Mouse (Mus musculus) hindbrain, embryonic 12.5 days (tissue): Measurements from ENCODE around the gene 1700034I23Rik. TPM values are rescaled to one million over a fixed set of nuclear protein-coding genes. Genes with fewer than 3 reads are reported as not detected.
"Not testable (repeated sequence)": the region's sequence is repeated elsewhere in the genome, so short reads cannot be mapped to it uniquely, and the experiment has no call there.

ENCODE experiments used
- ATAC-seq: fragments of 200-750 bp; cut with Nextera tagmentation; 2 replicates; pipeline ENCODE4 v1.8.0; 2017; ENCODE audit warnings: moderate TSS enrichment; ENCODE audit not compliant: low FRiP score
- H3K27ac ChIP-seq: fragments of 300-500 bp; sonication (generic); 2 replicates; pipeline ENCODE4 v1.5.1; 2016; ENCODE audit warnings: mild to moderate bottlenecking
- H3K27me3 ChIP-seq: fragments of 300-500 bp; sonication (generic); 2 replicates; pipeline ENCODE4 v1.6.1; 2016; ENCODE audit warnings: mild to moderate bottlenecking
- H3K36me3 ChIP-seq: fragments of 300-500 bp; sonication (generic); 2 replicates; pipeline ENCODE4 v1.6.1; 2016; ENCODE audit warnings: mild to moderate bottlenecking
- H3K4me1 ChIP-seq: fragments of 300-500 bp; sonication (generic); 2 replicates; pipeline ENCODE4 v1.6.1; 2016
- H3K4me2 ChIP-seq: fragments of 300-500 bp; sonication (generic); replicated peaks from 2 replicates; pipeline ENCODE4 v1.6.1; 2016; ENCODE audit warnings: mild to moderate bottlenecking
- H3K4me3 ChIP-seq: fragments of 300-500 bp; sonication (generic); 2 replicates; pipeline ENCODE4 v1.5.1; 2016; ENCODE audit warnings: mild to moderate bottlenecking
- H3K9ac ChIP-seq: fragments of 300-500 bp; sonication (generic); 2 replicates; pipeline ENCODE4 v1.6.1; 2016; ENCODE audit warnings: mild to moderate bottlenecking, moderate library complexity
- H3K9me3 ChIP-seq: fragments of 300-500 bp; sonication (generic); replicated peaks from 2 replicates; pipeline ENCODE4 v1.6.1; 2016; ENCODE audit warnings: mild to moderate bottlenecking
- WGBS: fragments of 180-500 bp; shearing (Covaris S2); methylation state at CpG from one replicate; pipeline ENCODE4 v1.1.7; 2016; 5-methylcytosine and 5-hydroxymethylcytosine counted together
- polyA plus RNA-seq: library from polyadenylated mRNA; unstranded; fragments of >200 nt; fragmentation: Nextera tagmentation; extraction: Ambion mirVana; gene quantifications from 2 replicates; pipeline ENCODE4 v1.2.1, GENCODE M21; 2016

Gene 1700034I23Rik
- polyA plus RNA-seq = 0.31 and 0.43 TPM in 2 replicates

- not testable (repeated sequence) for H3K27ac ChIP-seq, H3K4me2 ChIP-seq, H3K4me3 ChIP-seq, H3K27me3 ChIP-seq, H3K4me1 ChIP-seq, H3K9ac ChIP-seq, ATAC-seq, H3K9me3 ChIP-seq, H3K36me3 ChIP-seq
- 97% methylated on average over 7 of the region's 10 CpGs for WGBS
Observed at GRCm38 (mm10) chr3:40902443-40902842, at the start of gene 1700034I23Rik. Gene 1700034I23Rik (minus strand): TSS chr3:40902543.

- peaks cover 8% of the 10 kb centered on the region for H3K4me1 ChIP-seq
- peaks cover 30% of the 10 kb centered on the region for H3K27me3 ChIP-seq
- peak overlapping the region; percentile 86 for H3K4me3 ChIP-seq
- H3K4me2 ChIP-seq = peak overlapping the region; percentile 98
- WGBS = 10% methylated on average over 7 of the region's 7 CpGs
- H3K27ac ChIP-seq = no peak overlapping the region
- H3K36me3 ChIP-seq = no peaks in the 10 kb centered on the region
- no peaks in the 10 kb centered on the region for H3K9me3 ChIP-seq
- no peak for ATAC-seq
- no peak overlapping the region for H3K9ac ChIP-seq
Observed at GRCm38 (mm10) chr3:40951365-40951764, 49.0 kb upstream of the 1700034I23Rik start.

- peak overlapping the region; percentile 73 for H3K27ac ChIP-seq
- peak overlapping the region; percentile 98 for H3K4me2 ChIP-seq
- under 1% methylated on average over 43 of the region's 43 CpGs for WGBS
- peaks cover 30% of the 10 kb centered on the region for H3K27me3 ChIP-seq
- peaks cover 8% of the 10 kb centered on the region for H3K4me1 ChIP-seq
- H3K36me3 ChIP-seq = no peaks in the 10 kb centered on the region
- ATAC-seq = no peak
- peak overlapping the region; percentile 86 for H3K4me3 ChIP-seq
- peak overlapping the region; percentile 81 for H3K9ac ChIP-seq
- no peaks in the 10 kb centered on the region for H3K9me3 ChIP-seq
Observed at GRCm38 (mm10) chr3:40950601-40951201, 48.4 kb upstream of the 1700034I23Rik start.

- Histone ChIP-seq H3K27me3 (peaks cover 30% of the 10 kb centered on the region), H3K4me1 (peaks cover 8% of the 10 kb centered on the region), H3K4me2 (peak overlapping the region; percentile 98), H3K4me3 (peak overlapping the region; percentile 86), H3K36me3 (no peaks in the 10 kb centered on the region), H3K27ac (peak overlapping the region; percentile 73), H3K9me3 (no peaks in the 10 kb centered on the region), H3K9ac (peak overlapping the region; percentile 81)
- WGBS = under 1% methylated on average over 54 of the region's 118 CpGs
- peak; percentile 80 for ATAC-seq
Observed at GRCm38 (mm10) chr3:40949903-40950600, 47.7 kb upstream of the 1700034I23Rik start.

- Histone ChIP-seq H3K4me1 (peaks cover 8% of the 10 kb centered on the region), H3K4me2 (peak within 1 kb of the TSS; percentile 98), H3K9ac (peak within 1 kb of the TSS; percentile 81), H3K27ac (peak within 1 kb of the TSS; percentile 73), H3K27me3 (peaks cover 30% of the 10 kb centered on the region), H3K36me3 (no peaks in the 10 kb centered on the region), H3K4me3 (peak within 1 kb of the TSS; percentile 86), H3K9me3 (no peaks in the 10 kb centered on the region)
- peak; percentile 98 for ATAC-seq
- under 1% methylated on average over 65 of the region's 66 CpGs for WGBS
Observed at GRCm38 (mm10) chr3:40949170-40949902, 47.0 kb upstream of the 1700034I23Rik start, which contains the start of gene Larp1b. Gene Larp1b (plus strand): TSS chr3:40949828.

GRCm38 (mm10) chr3:40939019-40939418 is 36.7 kb upstream of the 1700034I23Rik start:
- Histone ChIP-seq H3K36me3 (peaks cover 5% of the 10 kb centered on the region), H3K4me1 (no peaks in the 10 kb centered on the region), H3K9me3 (no peaks in the 10 kb centered on the region), H3K4me2 (no peak overlapping the region), H3K27ac (no peak overlapping the region), H3K4me3 (no peak overlapping the region), H3K9ac (no peak overlapping the region), H3K27me3 (no peaks in the 10 kb centered on the region)
- ATAC-seq = no peak

GRCm38 (mm10) chr3:40938592-40938991 is 36.2 kb upstream of the 1700034I23Rik start:
- Histone ChIP-seq H3K27ac (no peak overlapping the region), H3K9ac (no peak overlapping the region), H3K9me3 (no peaks in the 10 kb centered on the region), H3K36me3 (peaks cover 10% of the 10 kb centered on the region), H3K4me3 (no peak overlapping the region), H3K4me2 (no peak overlapping the region), H3K27me3 (no peaks in the 10 kb centered on the region), H3K4me1 (no peaks in the 10 kb centered on the region)
- no peak for ATAC-seq
- 94% methylated on average over 4 of the region's 4 CpGs for WGBS

GRCm38 (mm10) chr3:40938189-40938588 is 35.8 kb upstream of the 1700034I23Rik start:
- Histone ChIP-seq H3K4me2 (no peak overlapping the region), H3K9me3 (no peaks in the 10 kb centered on the region), H3K4me3 (no peak overlapping the region), H3K9ac (no peak overlapping the region), H3K27ac (no peak overlapping the region), H3K27me3 (no peaks in the 10 kb centered on the region), H3K36me3 (peaks cover 13% of the 10 kb centered on the region), H3K4me1 (no peaks in the 10 kb centered on the region)
- 91% methylated on average over 5 of the region's 5 CpGs for WGBS
- ATAC-seq = no peak

- not testable (repeated sequence) for H3K36me3 ChIP-seq, ATAC-seq, H3K27me3 ChIP-seq, H3K4me1 ChIP-seq, H3K9me3 ChIP-seq
- H3K9ac ChIP-seq = peak overlapping the region; percentile 69
- 1% methylated on average over 23 of the region's 24 CpGs for WGBS
- H3K4me2 ChIP-seq = peak overlapping the region; percentile 67
- peak overlapping the region; percentile 53 for H3K4me3 ChIP-seq
- H3K27ac ChIP-seq = peak overlapping the region; percentile 52; the same call in 1 of the 2 replicates
Observed at GRCm38 (mm10) chr3:40894336-40894735, 8.0 kb downstream of the 1700034I23Rik start.

- H3K27ac ChIP-seq = peak overlapping the region; percentile 52
- WGBS = 1% methylated on average over 38 of the region's 38 CpGs
- H3K4me3 ChIP-seq = peak overlapping the region; percentile 53
- peak; percentile 100 for ATAC-seq
- H3K36me3 ChIP-seq, H3K4me1 ChIP-seq, H3K9me3 ChIP-seq, H3K27me3 ChIP-seq: not testable (repeated sequence)
- H3K9ac ChIP-seq = peak overlapping the region; percentile 64
- H3K4me2 ChIP-seq = peak overlapping the region; percentile 51
Observed at GRCm38 (mm10) chr3:40893816-40894258, 8.5 kb downstream of the 1700034I23Rik start.

- not testable (repeated sequence) for H3K9ac ChIP-seq, H3K9me3 ChIP-seq, H3K36me3 ChIP-seq, H3K27ac ChIP-seq, H3K4me3 ChIP-seq, H3K4me2 ChIP-seq, H3K4me1 ChIP-seq, H3K27me3 ChIP-seq, ATAC-seq
- 86% methylated on average over 3 of the region's 3 CpGs for WGBS
Observed at GRCm38 (mm10) chr3:40853123-40853738, 49.1 kb downstream of the 1700034I23Rik start.
